Comparison of ENCODE assay signal across 20 mouse cellular contexts in genomic region chr7:73402106-73402505, GRCm38 (mm10).
"Had no signal": no experiment of that assay in that cellular context is flagged by ENCODE, and none has a peak within 500 bp of the region (broad histone marks: within the 10 kb centered on the region; RNA-seq: fewer than 3 reads in every experiment).

No protein-coding gene starts in this region.

- H3K4me3 ChIP-seq: layer of hippocampus, adult 2 months; limb, embryonic 10.5 days; limb, embryonic 13.5 days; liver, embryonic 12.5 days; liver, embryonic 15.5 days; lung, embryonic 15.5 days; megakaryocyte, embryonic 14.5 days; midbrain, embryonic 12.5 days; myocyte; stomach, embryonic 15.5 days had no signal

- H3K9ac ChIP-seq: liver, embryonic 12.5 days; liver, embryonic 15.5 days; lung, embryonic 15.5 days; midbrain, embryonic 12.5 days; stomach, embryonic 15.5 days had no signal

- H3K27ac ChIP-seq: kidney, postnatal 0 days; layer of hippocampus, adult 2 months; limb, embryonic 10.5 days; limb, embryonic 13.5 days; liver, embryonic 12.5 days; liver, embryonic 15.5 days; lung, embryonic 15.5 days; stomach, embryonic 15.5 days had no signal

- ATAC-seq: liver, embryonic 12.5 days had no signal

- H3K9me3 ChIP-seq: limb, embryonic 10.5 days; liver, embryonic 12.5 days; liver, embryonic 15.5 days; lung, embryonic 15.5 days; midbrain, embryonic 12.5 days; stomach, embryonic 15.5 days had no signal

- H3K4me2 ChIP-seq: limb, embryonic 13.5 days; liver, embryonic 12.5 days; liver, embryonic 15.5 days; lung, embryonic 15.5 days; midbrain, embryonic 12.5 days; stomach, embryonic 15.5 days had no signal

- H3K27me3 ChIP-seq: limb, embryonic 13.5 days; lung, embryonic 15.5 days; midbrain, embryonic 12.5 days; stomach, embryonic 15.5 days had no signal

- DNase-seq: kidney, adult 18-20 months; layer of hippocampus, adult 9-11 months; liver; lung, adult 18-20 months; lung, postnatal 10 days; lung, postnatal 36 days; right cerebral cortex, postnatal 25 days; spleen, adult 18-20 months; thymus, postnatal 25 days had no signal

- H3K36me3 ChIP-seq: liver, embryonic 12.5 days; liver, embryonic 15.5 days had no signal
